Mouse (Mus musculus) lung, postnatal 10 days (tissue): Measurements from ENCODE around the gene Lrig1.

Experiments
- DNase-seq: peaks from one replicate; pipeline ENCODE4 v3.0.0; 2021

Lrig1 gene

DNA sequence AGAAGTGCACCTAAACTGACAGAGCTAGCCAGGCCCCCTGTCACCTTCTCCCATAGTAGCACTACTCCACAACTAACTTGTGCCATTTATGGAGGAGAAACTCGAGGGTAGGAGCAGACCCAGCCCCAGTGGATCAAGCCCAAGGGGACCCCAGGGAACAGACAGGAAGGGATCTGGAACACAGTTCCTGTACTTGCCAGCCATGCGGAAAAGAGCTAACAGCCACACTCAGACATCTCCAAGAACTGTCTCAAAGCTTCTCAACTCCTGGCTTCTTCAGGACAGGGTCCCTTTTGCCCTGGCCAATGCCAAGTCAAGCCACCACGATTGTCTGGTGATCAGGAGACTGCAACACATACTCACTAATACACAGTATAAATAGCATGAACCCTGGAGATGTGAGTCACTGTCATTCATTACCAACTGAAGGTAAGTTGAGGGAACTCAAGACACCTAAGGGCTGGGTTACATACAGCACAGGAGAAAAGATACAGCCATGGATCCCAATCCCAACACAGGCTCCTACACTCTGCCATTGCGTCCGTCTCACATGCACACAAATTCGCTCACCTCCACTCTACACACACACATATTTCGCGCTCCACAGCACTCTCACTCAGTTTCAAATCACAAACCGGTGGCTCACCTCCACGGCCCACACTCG is 1.3 kb downstream of the Lrig1 start:
- no peak for DNase-seq

DNA sequence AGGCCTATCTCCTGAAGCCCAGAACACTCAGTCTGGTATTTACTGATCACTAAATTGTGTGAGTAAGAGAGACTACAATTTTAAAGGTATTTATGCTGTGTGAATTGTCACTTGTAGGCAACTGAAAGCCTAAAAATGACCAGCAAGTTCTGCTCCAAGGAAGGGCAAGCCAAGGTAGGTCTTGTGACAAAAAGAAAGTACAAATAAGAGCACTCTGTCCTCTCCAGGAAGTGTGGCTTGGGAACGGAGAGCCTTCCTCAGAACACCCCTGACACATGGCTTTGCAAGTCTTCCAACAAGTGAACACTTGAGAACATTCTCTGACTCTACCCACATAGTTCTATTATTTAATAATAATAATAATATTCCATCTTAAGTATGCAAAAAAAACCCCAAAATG is 2.5 kb downstream of the Lrig1 start:
- no peak for DNase-seq

DNA sequence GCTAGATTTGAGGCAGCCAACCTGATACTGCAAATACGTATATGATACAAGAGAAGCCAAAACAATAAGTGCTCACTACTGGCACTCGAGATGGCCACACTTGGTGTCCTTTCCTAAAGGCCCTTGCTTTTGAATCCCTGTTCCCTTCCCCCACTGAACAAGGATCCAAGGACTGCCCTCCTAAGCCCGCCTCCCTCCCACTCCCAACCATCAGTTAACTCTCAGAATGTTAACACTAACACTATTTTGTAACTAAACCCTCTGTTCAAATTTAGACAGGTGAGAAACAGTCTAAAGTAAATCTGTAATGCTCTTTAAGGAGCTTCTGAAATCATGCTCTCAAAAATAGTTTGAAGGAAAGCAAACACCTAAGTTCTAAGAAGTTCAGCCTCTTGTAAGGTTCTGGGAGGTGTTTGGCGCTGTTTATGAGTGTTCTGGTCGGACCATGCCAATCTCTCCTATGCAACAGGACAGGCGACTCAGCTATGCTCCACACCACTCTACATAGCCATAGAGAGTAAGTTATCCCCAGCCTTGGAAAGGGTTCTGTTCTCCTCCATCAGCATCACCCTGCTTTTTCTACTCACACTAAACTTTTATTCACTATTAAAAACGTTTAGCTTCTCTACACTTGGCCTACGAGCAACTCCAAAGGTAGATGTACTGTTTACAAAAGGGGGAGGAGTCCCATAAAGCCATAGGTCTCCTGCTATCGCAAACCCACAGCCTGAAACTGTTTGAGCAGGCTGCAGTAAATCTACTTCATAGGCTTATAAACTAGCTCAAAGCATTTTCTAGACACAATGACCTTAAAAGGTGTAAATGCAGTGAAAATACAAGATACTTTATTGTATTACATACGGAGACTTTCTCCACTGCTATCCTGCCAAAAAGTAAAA is 3.5 kb downstream of the Lrig1 start:
- no peak for DNase-seq

DNA sequence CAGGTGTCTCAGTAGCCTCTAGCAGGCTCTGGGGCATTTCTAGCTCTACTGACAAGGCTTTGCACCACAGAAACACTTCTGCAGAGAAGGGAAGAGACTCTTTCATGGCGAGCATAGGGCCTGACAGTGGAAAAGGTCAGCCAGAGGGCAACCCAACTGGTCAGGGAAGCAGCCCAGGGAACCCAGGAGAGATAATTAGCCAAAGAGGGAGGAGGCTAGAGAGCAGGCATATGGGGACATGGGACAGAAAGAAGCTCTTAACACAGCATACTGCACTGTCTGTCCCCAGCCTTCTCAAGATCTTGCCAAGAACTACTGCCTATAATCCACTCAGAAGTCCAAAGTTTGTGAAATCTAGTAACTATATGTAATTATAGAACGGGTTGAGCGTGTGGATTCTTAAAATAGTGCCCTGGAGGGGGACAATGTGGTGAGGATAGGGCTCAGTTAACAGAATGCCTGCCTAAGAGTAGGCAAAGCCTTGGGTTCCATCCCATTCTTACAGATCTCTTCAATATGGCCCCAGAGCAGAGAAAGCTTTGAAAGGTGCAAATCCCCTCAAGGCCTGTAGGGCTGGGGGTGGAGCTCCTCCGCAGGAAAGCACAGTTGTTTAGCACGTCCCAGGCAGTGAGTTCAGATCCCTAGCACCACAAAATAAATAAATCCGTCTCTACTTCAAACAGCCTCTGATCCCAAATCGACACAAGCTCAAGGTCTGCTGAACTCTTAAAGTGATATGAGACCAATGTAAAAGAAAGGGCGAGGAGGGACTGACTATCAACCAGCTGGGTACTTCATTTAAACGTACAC is 4.6 kb downstream of the Lrig1 start:
- DNase-seq = no peak

DNA sequence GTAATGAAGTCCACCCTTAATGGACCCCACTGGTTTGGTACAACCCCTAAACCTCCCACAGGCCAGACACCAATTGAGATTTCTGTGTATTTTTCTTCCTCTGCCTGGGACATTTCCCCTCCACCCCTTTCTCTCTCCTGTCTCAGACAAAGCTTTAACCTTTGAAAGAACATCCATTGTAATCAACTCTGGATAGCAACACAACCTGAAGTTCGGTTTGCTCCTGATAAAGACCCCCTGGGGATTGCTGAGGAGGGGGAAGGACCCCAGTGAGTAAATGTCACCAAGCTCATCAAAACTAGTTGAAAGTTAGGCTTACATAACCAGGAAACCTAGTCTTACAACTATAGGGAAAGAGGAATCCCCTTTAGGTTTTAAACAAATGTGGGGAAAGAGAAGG is 5.5 kb downstream of the Lrig1 start:
- no peak for DNase-seq

DNA sequence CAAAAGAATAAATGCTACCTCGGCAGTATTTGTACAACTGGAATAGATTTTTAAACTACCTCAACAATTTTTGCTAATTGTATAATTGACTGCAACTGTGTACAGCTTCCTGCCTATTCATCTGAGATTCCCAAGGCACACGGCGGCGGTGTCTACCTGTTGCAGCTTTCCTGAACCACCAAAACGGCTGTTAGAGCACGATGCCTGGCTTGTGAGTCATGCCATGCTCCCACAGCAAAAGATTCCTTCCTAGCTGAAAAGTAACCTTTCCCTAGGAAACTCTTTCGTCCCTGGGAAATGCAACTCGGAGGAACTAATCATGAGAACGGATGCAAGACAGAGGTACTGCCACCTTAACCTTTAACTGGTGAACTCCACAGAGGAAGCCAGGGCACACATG is 6.9 kb downstream of the Lrig1 start:
- no peak for DNase-seq

DNA sequence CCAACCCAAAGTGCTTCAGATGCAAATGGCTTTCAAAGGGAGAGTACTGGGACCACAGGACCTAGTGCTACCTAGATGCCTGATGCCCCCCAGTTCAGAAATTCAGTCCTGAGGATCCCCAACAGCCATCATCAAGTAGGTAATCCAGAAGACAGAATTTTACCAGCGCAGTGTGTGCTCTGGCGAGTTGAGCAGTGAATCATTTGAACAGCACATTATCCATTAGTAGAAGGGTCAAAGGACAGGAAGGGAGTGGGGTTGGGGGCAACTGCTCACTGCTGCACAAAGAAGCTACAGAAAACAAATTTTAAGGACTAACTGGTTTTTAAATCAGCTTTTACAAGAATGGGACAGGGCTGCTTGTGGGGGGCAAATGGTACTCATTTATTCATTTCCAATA is 8.0 kb downstream of the Lrig1 start:
- no peak for DNase-seq

DNA sequence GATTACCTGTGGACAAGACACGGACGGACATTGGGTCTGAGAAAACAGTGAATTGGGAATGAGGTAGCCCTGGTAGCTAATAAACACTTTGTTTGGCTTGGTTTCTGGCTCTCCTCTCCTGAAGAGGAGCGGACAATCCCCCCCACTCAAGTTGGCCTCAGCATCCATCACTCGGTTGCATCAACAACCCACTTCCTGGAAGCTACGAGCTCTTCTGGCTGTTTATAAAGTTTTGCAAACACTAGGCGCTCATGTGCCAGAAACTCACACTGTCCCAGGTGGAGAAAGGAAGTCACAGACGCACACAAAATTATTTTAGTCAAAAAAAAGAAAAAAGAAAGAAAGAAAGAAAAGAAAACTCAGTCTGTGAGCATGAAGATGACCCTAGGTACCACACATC is 9.7 kb downstream of the Lrig1 start:
- no peak for DNase-seq

DNA sequence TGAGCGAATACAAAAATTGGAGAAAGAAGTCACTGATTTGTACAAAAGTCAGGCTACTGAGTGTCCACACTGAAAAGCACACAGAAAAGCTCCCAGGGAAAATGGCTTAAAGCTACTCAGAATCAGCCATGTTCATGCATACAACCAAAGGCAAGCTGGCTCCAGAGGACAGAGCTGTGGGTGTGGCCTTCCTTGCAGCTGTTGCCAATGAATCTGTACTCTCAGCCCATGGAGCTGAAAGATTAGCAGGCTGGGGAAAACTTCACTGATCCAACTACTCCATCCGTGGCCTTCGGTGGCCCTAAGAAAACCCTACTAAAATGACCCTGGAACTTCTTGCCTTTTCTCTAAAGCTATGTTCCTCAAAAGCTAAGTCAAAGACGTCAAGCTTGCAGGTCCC is 11.2 kb downstream of the Lrig1 start:
- peak; percentile 63 for DNase-seq

DNA sequence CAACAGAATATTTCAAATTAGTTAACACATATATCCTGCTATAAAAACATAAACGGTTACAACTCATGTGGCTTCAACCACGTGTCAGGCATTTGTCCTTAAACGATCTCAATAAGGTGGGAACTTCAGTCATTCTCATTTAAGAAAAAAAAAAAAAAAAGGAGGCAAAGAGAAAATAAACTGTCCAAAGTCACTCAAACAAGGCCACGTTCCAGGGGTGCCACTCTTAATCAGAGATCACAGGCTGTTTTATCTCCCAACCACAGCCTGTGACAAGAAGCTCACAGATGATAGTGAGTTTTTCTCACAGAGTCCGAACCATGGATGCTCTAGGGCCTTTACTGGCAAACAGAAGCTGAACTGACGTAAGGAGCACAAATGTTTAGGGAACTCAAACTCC is 13.9 kb downstream of the Lrig1 start:
- no peak for DNase-seq

DNA sequence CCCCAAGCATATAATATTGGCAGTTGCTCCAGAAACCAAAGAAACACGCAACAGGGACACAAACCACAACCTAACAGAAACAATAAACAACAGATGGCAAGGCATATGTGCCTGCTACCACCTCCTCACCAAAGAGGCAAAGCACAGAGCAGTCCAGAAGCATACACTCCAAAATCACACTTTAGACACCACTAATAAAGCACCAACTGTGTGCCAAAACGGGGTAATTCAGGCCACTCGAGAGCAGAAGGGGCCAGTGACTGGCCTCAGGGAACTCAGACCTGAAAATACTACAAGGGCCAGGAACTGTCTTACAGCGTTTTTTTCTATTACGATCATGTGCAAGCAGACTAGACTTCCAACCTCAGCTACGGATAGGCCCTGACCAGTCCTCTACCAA is 14.3 kb downstream of the Lrig1 start:
- DNase-seq = no peak

DNA sequence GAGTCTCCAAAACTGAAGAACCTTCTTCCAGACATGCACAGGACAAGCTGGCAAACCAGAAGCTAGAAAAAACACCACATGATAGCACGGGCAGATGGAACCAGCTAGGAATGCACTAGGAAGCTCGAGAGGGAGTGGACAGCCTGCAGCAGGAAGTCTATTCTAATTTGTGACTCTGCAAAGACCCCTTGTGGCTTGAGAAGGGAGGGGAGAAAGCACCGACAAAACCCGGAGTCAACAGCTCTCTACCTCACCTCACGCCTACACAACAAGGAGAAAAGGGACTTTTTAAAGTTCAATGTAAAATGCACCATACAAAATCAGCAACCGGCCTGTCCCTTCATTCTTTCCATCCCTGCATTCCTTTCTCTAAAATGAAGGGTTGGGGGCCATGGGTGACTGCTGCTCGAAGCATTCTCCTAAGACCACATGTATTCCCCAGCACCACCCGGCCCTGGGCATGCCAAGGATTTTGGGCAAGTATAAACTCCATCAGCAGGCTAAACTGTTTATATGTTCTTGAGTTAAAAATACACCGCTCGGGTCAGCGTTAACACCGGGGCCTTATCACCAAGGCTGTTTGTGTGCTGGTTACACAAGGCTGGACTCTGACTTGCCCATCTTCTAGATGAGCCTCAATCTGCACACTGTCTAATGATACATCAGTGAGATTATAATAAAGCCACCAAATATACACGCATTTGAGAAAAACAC is 15.0 kb downstream of the Lrig1 start:
- DNase-seq = no peak

DNA sequence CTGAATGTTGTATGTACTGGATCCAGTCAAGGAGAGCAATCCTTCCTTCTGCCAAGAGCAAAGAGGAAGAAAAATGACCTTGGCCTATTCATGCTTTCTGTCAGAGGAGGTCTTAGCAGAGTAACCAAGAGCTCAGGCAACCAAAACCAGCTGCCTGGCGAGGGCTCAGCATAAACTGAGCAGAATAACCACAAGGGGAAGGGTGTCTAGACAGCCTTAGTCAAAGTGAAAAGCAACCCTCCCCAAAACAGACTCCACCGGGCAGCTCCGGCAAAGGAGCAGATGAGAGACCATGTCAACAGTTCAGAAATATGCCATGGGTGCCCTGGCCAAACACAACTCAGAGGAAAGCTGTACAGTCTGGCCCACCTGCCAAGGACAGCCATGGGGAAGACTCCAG is 16.3 kb downstream of the Lrig1 start:
- no peak for DNase-seq

DNA sequence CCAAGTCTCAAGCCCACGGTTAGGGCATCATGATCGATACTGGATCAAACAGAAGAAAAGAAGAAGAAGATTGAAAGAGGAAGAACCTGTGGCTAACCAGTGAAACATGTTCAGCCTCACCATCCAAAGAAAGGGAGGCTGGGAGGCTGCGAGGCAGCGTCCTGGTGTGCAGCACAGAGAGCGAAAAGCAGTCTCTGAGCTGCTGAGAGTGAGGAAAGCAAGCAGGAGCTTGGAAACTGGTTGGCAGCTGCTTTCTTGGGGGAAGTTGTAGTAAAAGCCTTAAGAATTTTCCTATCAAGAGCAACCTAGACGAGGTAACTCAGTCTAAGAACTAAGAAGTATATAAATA is 17.7 kb downstream of the Lrig1 start:
- no peak for DNase-seq

DNA sequence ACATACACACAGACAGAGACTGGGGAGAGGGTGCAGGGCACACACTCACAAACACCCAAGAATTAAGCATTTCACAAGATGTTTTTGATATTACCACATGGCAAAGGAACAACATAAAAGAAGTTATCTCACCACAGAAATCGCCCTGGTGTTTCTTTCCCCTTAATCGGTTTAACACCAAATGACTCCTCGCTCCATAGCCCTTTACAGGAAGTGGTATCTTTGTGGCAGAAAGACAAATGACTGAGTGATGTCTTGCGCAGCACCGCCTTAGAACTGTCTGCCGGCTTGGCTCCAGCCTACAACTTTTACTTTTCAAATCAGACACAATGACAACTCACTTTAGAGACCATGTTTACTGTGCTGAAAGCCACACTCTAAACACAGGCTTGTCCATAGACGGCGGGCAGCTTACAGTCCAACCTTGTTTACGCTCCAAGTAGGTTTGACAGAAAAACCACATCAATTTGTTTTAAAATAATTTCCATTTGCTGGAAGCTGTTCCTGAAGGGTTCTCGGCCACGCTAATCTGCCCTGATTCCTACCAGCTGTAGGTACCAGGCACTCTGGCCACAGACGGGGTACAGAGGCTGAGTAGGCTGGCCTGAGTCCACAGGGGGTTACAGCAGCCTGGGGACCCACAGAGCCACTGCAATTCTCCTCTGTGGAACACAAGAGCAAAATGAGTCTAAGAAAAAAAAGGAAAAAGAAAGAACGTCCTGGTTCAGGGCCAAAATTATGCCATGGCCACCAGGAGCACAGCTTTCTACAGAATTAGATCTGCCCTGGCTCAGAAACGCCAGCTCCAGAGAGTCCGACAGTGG is 18.3 kb downstream of the Lrig1 start:
- no peak for DNase-seq

DNA sequence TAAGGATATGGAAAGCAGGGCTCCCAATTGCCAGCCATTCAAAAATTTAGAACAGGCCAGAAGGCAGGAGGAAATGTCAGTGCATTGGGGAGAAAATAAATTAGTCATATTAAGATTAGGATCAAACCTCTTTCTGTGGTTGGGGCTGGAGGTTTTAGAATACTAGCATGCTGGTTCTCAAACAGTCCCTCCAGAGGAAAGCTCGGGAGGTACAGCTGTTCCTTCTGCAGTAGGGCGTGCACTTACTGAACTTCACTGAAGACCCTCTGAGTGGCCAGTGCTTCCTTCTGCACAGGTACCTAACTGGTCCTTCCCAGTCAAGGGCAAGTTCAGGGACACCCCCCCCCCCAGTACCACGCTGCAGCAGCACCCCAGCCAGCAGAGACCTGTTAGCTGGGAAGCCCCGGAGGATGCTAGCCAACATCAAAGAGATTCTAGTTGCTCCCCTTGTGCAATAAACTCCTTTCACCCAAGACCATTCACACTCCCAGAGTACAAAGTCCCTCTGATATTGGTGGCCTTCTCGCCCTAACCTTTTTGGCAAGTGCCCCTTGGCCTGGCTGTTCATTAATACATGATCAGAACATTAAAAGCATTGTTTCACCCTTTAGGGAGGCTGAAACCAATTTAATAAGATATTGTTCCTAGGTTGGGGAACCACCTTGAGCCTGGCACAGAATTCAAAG is 19.1 kb downstream of the Lrig1 start:
- no peak for DNase-seq

DNA sequence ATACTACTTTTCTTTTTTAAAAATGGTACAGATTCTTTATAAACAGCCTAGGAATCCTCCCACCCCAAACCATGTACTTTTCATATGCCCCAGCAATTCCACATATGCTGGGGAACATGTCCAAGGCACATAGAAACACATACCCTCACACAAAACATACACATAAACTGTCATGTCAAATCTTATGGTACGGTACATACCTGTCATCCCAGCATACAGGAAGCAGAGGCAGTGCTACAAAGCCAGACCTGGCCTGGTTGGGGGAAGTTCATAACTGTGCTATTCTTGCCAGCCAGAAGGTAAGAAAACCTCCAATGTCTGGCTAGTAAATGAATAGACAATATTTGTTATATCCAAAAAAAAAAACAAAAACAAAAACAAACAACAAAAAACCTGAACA is 20.7 kb downstream of the Lrig1 start:
- no peak for DNase-seq

DNA sequence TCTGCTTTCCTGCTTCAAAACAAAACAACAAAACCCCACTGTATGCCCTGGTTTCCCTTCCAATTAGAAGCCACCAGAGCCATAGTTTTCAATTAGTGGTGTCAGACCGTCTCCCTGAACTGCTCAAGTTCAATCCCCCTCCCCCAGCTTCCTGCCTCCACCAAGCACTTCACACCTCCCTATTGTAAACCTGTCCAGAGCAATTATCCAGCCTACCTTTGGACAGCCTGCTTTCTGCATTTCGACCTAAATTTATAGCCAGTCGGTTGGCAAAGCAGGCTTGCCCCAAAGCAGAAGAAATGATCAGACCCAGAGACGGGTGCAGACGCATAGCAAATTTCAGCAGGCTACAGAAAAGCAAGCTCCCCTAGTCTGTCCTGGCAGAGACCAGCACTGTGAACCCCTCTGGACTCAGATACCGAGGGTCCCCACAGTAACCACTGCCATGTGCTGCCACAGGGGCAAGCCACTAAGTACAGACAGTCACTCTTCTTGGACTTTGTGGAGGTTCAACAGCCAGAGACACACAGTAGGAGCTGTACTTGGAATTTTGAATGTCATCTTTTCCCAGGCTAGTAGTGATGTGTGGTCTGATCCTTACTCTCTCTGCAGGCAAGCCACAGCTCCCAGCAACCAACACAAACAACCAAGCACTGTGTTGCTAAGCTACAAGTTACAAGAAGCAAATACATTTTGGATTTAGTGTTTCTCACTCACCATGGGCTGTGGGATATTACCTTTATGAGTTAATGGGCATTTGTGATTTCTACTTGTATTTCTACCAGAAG is 21.4 kb downstream of the Lrig1 start:
- no peak for DNase-seq

DNA sequence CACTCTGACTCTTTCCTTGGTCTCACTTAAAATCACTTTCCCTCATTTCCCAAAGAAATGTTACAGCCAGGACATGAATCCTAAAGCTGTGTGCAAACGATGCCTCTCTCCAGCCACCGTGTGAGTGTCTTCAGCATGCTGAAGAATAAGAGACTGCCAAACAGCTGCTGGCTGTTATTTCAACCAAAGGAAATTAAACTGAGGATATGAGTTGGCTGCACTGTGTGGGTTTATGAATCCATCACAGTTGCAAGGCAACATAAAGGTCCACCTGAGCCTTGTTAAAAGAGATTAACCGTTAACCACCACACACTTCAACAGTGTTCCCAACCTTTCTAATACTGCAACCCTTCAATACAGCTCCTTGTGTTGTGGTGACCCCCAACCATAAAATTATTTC is 22.5 kb downstream of the Lrig1 start:
- no peak for DNase-seq

DNA sequence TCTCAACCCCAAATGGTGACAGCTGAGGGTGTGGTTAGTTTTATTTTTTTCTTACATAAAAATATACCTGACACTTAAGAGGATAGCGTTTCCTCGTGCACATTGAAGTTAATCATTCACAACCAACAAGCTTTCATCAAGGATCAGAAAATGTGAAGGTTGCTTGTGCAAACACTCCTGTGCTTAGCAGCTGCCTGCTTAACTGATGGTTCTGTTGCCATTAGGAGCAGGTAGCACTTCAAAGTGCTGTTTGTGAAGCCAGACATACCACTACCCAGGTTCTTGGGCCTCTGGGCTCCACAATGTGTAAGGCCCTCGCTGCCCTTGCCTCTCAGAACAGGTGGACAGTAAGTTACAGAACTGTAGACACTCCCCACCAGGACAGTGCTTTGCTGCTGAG is 23.1 kb downstream of the Lrig1 start:
- no peak for DNase-seq

DNA sequence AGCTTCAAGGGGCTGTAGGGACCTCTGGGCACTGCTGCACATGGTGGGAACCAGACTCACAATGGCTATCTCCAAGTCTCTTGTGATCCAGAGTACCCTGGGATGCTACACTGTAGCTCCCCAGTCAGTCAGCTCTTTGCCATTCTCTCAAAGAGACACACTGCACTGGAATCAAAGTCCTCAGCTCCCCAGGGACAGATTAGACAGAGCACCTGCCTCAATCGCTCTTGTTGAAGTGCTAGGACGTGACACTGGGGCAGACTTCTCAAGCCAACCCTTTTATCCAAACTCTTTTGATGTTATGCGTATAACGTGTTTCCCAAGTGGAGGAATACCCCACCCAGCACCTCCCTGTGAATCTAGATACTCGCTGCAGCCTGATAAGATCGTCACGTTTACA is 23.7 kb downstream of the Lrig1 start:
- no peak for DNase-seq
